Mouse (Mus musculus) hindbrain, embryonic 14.5 days (tissue): Measurements from ENCODE around the gene Slfn14. TPM values are rescaled to one million over a fixed set of nuclear protein-coding genes. Genes with fewer than 3 reads are reported as not detected.
A peak's percentile ranks its signal among the peaks of the same experiment; 100 is the strongest.

Experiments used
- ATAC-seq: fragments of 200-750 bp; cut with Nextera tagmentation; 2 replicates; pipeline ENCODE4 v1.8.0; 2017; ENCODE audit warnings: moderate number of reproducible peaks, mild to moderate bottlenecking, moderate TSS enrichment, moderate library complexity; ENCODE audit not compliant: low FRiP score
- DNase-seq: peaks from one replicate; pipeline ENCODE4 v3.0.0-alpha.2; 2015; ENCODE audit warnings: low spot score
- H3K27ac ChIP-seq: fragments of 300-500 bp; sonication (generic); 2 replicates; pipeline ENCODE4 v1.5.1; 2014; ENCODE audit warnings: mild to moderate bottlenecking, moderate library complexity
- H3K27me3 ChIP-seq: fragments of 300-500 bp; sonication (generic); 2 replicates; pipeline ENCODE4 v1.6.1; 2014; ENCODE audit warnings: mild to moderate bottlenecking, low read length, mixed read lengths; ENCODE audit not compliant: control insufficient read depth, insufficient read depth
- H3K36me3 ChIP-seq: fragments of 300-500 bp; sonication (generic); replicated peaks from 2 replicates; pipeline ENCODE4 v1.6.1; 2014; ENCODE audit not compliant: control insufficient read depth, insufficient read depth
- H3K4me1 ChIP-seq: fragments of 300-500 bp; sonication (generic); replicated peaks from 2 replicates; pipeline ENCODE4 v1.6.1; 2014; ENCODE audit warnings: antibody characterized with exemption, low read length, mixed read lengths; ENCODE audit not compliant: control insufficient read depth, insufficient read depth
- H3K4me2 ChIP-seq: fragments of 300-500 bp; sonication (generic); replicated peaks from 2 replicates; pipeline ENCODE4 v1.6.1; 2014; ENCODE audit warnings: mild to moderate bottlenecking, moderate library complexity
- H3K4me3 ChIP-seq: fragments of 300-500 bp; sonication (generic); replicated peaks from 2 replicates; pipeline ENCODE4 v1.5.1; 2014; ENCODE audit warnings: mild to moderate bottlenecking, low read length
- H3K9ac ChIP-seq: fragments of 300-500 bp; sonication (generic); 2 replicates; pipeline ENCODE4 v1.6.1; 2014
- H3K9me3 ChIP-seq: fragments of 300-500 bp; sonication (generic); 2 replicates; pipeline ENCODE4 v1.6.1; 2016; ENCODE audit warnings: low read length; ENCODE audit not compliant: control insufficient read depth
- WGBS: fragments of 180-500 bp; shearing (Covaris S2); extraction: QIAGEN DNeasy Blood & Tissue Kit; methylation state at CpG from one replicate; pipeline ENCODE4 v1.1.7; 2014; 5-methylcytosine and 5-hydroxymethylcytosine counted together
- polyA plus RNA-seq: library from polyadenylated mRNA; unstranded; fragments of >200 nt; fragmentation: Nextera tagmentation; extraction: Ambion mirVana; gene quantifications from 2 replicates; pipeline ENCODE4 v1.2.1, GENCODE M21; 2014

Slfn14 gene
- polyA plus RNA-seq, 1 experiment from 2014 or later, result not detected

GRCm38 (mm10) chr11:83302526-83303251 is 16.2 kb upstream of the Slfn14 start, which contains the start of gene Pex12:
Gene Pex12 (minus strand): TSS chr11:83302586.
- Histone ChIP-seq H3K4me3 (peak within 1 kb of the TSS; percentile 80), H3K4me1 (peaks cover 29% of the 10 kb centered on the region), H3K36me3 (no peaks in the 10 kb centered on the region), H3K27ac (peak within 1 kb of the TSS; percentile 94), H3K4me2 (peak within 1 kb of the TSS; percentile 63), H3K9ac (peak within 1 kb of the TSS; percentile 90), H3K9me3 (no peaks in the 10 kb centered on the region), H3K27me3 (no peaks in the 10 kb centered on the region)
- DNase-seq (peak; percentile 100), ATAC-seq (peak; percentile 78)
- WGBS, result under 1% methylated on average over 51 of the region's 51 CpGs

- Histone ChIP-seq H3K4me3 (peak overlapping the region; percentile 80), H3K4me1 (peaks cover 34% of the 10 kb centered on the region), H3K36me3 (peaks cover 2% of the 10 kb centered on the region), H3K9ac (peak overlapping the region; percentile 90), H3K27me3 (no peaks in the 10 kb centered on the region), H3K4me2 (peak overlapping the region; percentile 63), H3K9me3 (no peaks in the 10 kb centered on the region), H3K27ac (peak overlapping the region; percentile 94)
- no peak for ATAC-seq
- DNase-seq, result no peak
- WGBS, result 11% methylated on average over 10 of the region's 10 CpGs
These were observed 15.6 kb upstream of the Slfn14 start for GRCm38 (mm10) chr11:83302124-83302523.

- Histone ChIP-seq H3K27ac (no peak overlapping the region), H3K4me2 (no peak overlapping the region), H3K36me3 (peaks cover 9% of the 10 kb centered on the region), H3K4me3 (no peak overlapping the region), H3K27me3 (no peaks in the 10 kb centered on the region), H3K9me3 (no peaks in the 10 kb centered on the region), H3K9ac (no peak overlapping the region), H3K4me1 (peaks cover 35% of the 10 kb centered on the region)
- no peak for DNase-seq
- 66% methylated on average over 2 of the region's 2 CpGs for WGBS
- no peak for ATAC-seq
These were observed 14.9 kb upstream of the Slfn14 start for GRCm38 (mm10) chr11:83301431-83301831.

GRCm38 (mm10) chr11:83299724-83300123 is 13.2 kb upstream of the Slfn14 start:
- Histone ChIP-seq H3K4me3 (no peak overlapping the region), H3K4me1 (peaks cover 28% of the 10 kb centered on the region), H3K9ac (no peak overlapping the region), H3K4me2 (peak overlapping the region; percentile 84), H3K27ac (no peak overlapping the region), H3K36me3 (peaks cover 24% of the 10 kb centered on the region), H3K27me3 (no peaks in the 10 kb centered on the region), H3K9me3 (no peaks in the 10 kb centered on the region)
- DNase-seq (no peak), ATAC-seq (no peak)
- WGBS, result 92% methylated on average over 9 of the region's 9 CpGs

- Histone ChIP-seq H3K27me3 (no peaks in the 10 kb centered on the region), H3K9me3 (no peaks in the 10 kb centered on the region), H3K9ac (peak within 1 kb of the TSS; percentile 73), H3K4me1 (peaks cover 24% of the 10 kb centered on the region), H3K4me2 (peak within 1 kb of the TSS; percentile 84), H3K4me3 (peak within 1 kb of the TSS; percentile 59), H3K36me3 (peaks cover 24% of the 10 kb centered on the region), H3K27ac (peak within 1 kb of the TSS; percentile 90)
- 2% methylated on average over 56 of the region's 56 CpGs for WGBS
- DNase-seq (peak; percentile 93), ATAC-seq (peak; percentile 92)
These were observed 12.0 kb upstream of the Slfn14 start, which contains the start of gene Ap2b1 for GRCm38 (mm10) chr11:83298225-83299195. Gene Ap2b1 (plus strand): TSS chr11:83299024.

GRCm38 (mm10) chr11:83297816-83298215 is 11.3 kb upstream of the Slfn14 start:
- ATAC-seq, result no peak
- peak overlapping the region; percentile 84 for H3K4me2 ChIP-seq
- DNase-seq, result no peak
- no peaks in the 10 kb centered on the region for H3K27me3 ChIP-seq
- H3K4me1 ChIP-seq, result peaks cover 28% of the 10 kb centered on the region
- peaks cover 24% of the 10 kb centered on the region for H3K36me3 ChIP-seq
- 70% methylated on average over 6 of the region's 6 CpGs for WGBS
- no peaks in the 10 kb centered on the region for H3K9me3 ChIP-seq
- H3K27ac ChIP-seq, result no peak overlapping the region
- H3K4me3 ChIP-seq, result peak overlapping the region; percentile 59
- H3K9ac ChIP-seq, result peak overlapping the region; percentile 73

- H3K27me3 ChIP-seq, result no peaks in the 10 kb centered on the region
- H3K9ac ChIP-seq, result no peak overlapping the region
- WGBS, result 88% methylated on average over 2 of the region's 2 CpGs
- DNase-seq (no peak), ATAC-seq (no peak)
- H3K4me2 ChIP-seq, result no peak overlapping the region; the same call in 1 of the 2 replicates
- peaks cover 24% of the 10 kb centered on the region for H3K36me3 ChIP-seq
- peaks cover 42% of the 10 kb centered on the region for H3K4me1 ChIP-seq
- H3K27ac ChIP-seq, result no peak overlapping the region
- no peaks in the 10 kb centered on the region for H3K9me3 ChIP-seq
- no peak overlapping the region for H3K4me3 ChIP-seq
These were observed 7.6 kb upstream of the Slfn14 start for GRCm38 (mm10) chr11:83294133-83294532.

GRCm38 (mm10) chr11:83293182-83293581 is 6.7 kb upstream of the Slfn14 start:
- ATAC-seq (no peak), DNase-seq (no peak)
- no peak overlapping the region for H3K27ac ChIP-seq
- H3K4me3 ChIP-seq, result peak overlapping the region; percentile 64; the same call in 1 of the 2 replicates
- peaks cover 41% of the 10 kb centered on the region for H3K4me1 ChIP-seq
- 91% methylated on average over 1 of the region's 1 CpGs for WGBS
- H3K4me2 ChIP-seq, result peak overlapping the region; percentile 94
- no peaks in the 10 kb centered on the region for H3K9me3 ChIP-seq
- no peaks in the 10 kb centered on the region for H3K27me3 ChIP-seq
- H3K9ac ChIP-seq, result peak overlapping the region; percentile 74; the same call in 1 of the 2 replicates
- peaks cover 24% of the 10 kb centered on the region for H3K36me3 ChIP-seq

GRCm38 (mm10) chr11:83292251-83292587 is 5.7 kb upstream of the Slfn14 start:
- Histone ChIP-seq H3K27ac (0 out of 2 replicates have a peak overlapping the region, but pooled peaks have one; percentile 54), H3K9ac (peak overlapping the region; percentile 74), H3K27me3 (no peaks in the 10 kb centered on the region), H3K4me3 (peak overlapping the region; percentile 64), H3K4me1 (peaks cover 31% of the 10 kb centered on the region), H3K4me2 (peak overlapping the region; percentile 94), H3K9me3 (no peaks in the 10 kb centered on the region), H3K36me3 (peaks cover 23% of the 10 kb centered on the region)
- whole genome bisulfite sequencing, result 3% methylated on average over 5 of the region's 5 CpGs
- DNase-seq (no peak), ATAC-seq (no peak)
